Mouse (Mus musculus): Measurements from ENCODE around the gene Bco2.

DNA sequence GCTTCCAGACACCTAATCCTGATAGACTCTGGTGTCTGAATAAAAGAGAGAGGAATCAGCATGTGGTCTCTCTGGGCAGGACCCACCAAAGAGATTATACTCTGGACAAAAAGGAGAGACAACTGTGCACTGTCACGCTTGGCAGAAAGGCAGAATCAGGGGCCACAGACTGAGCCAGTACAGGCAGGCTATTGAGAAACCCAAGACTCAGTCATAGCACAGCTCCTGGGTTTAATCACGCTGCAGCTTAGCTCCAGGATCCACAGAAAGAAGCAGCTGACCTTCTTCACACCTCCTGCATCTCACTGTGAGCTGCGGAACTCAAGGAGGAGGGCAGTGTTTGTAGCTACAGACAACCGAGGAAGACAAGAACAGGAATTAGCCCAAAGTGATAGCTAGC is 25.4 kb upstream of the Bco2 start:
- TF ChIP-seq CTCF (IDR thresholded peaks at IDR 0.05; ENCODE audit: control insufficient read depth, insufficient read depth, insufficient replicate concordance, low read depth, low read length) = no peak
- TF ChIP-seq POLR2A (IDR thresholded peaks at IDR 0.05; ENCODE audit: control insufficient read depth, low read depth, low read length) = no peak

All from testis, adult 2 months (tissue).